Mouse (Mus musculus): ENCODE data around the gene Ess2.

GRCm38 (mm10) chr16:17945081-17945831 lies 34.1 kb upstream of the Ess2 start:
- TF ChIP-seq CTCF (IDR thresholded peaks at IDR 0.05; ENCODE audit: control insufficient read depth, insufficient read depth, insufficient read length) (no peak), MYOD1 (IDR thresholded peaks at IDR 0.05; ENCODE audit: control insufficient read depth, insufficient read length, low read depth) (no peak), MAX (IDR thresholded peaks at IDR 0.05) (no peak), USF1 (IDR thresholded peaks at IDR 0.05; ENCODE audit: low read depth) (no peak), MYOG (IDR thresholded peaks at IDR 0.05; ENCODE audit: control insufficient read depth, extremely low read depth, insufficient read length) (no peak), CEBPB (IDR thresholded peaks at IDR 0.05; ENCODE audit: low read depth) (no peak)

Data from C2C12 (cell line).